Mouse (Mus musculus): ENCODE data around the gene Myo5a. TPM values are rescaled to one million over a fixed set of nuclear protein-coding genes. Genes with fewer than 3 reads are reported as not detected.

Myo5a gene
- polyA plus RNA-seq, 1 experiment from 2014 or later: 42.4 TPM

DNA sequence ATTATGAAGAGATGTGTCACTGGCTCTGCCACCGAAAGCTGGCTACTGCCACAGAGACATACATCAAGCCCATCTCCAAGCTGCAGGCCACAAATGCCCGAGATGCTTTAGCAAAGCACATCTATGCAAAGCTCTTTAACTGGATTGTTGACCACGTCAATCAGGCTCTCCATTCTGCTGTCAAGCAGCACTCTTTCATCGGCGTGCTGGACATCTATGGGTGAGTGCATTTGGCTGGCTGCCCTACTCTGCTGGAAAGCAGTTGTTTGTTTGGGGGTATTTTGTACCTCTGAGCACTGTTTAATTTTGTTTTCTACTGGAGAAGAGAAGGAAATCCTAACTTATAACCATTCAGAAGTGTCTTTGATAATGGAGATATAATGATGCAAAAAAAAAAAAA is 76.1 kb downstream of the Myo5a start:
- Histone ChIP-seq H3K36me3 (peaks cover 27% of the 10 kb centered on the region), H3K4me3 (no peak overlapping the region), H3K4me2 (replicated peaks) (no peak overlapping the region), H3K9me3 (no peaks in the 10 kb centered on the region), H3K4me1 (no peaks in the 10 kb centered on the region), H3K27ac (no peak overlapping the region), H3K9ac (no peak overlapping the region), H3K27me3 (replicated peaks) (no peaks in the 10 kb centered on the region)
- ATAC-seq (ENCODE audit: low FRiP score, low read depth): no peak
- WGBS: 72% methylated on average over 5 of the region's 5 CpGs

DNA sequence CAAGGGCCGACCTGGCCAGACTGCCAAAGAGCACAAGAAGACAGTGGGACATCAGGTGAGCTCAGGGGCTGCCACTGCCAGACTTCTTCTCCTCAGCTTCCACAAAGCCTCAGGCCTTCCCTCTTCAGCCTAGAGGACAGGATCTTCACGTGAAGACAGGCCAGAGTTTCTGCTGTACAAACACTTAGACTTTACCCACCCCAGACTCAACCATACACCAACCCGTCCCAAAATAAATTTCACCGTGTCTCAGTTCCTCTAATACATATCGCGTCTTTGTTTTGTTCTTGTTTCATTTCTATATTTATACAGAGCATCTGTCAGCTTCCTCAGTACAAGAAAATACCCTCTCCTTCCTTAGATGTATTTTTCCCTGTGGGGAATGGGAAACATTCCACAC is 89.7 kb downstream of the Myo5a start:
- Histone ChIP-seq H3K36me3 (peaks cover 40% of the 10 kb centered on the region), H3K9me3 (no peaks in the 10 kb centered on the region), H3K27ac (no peak overlapping the region), H3K27me3 (replicated peaks) (no peaks in the 10 kb centered on the region), H3K4me2 (replicated peaks) (no peak overlapping the region), H3K4me1 (no peaks in the 10 kb centered on the region), H3K9ac (no peak overlapping the region), H3K4me3 (no peak overlapping the region)
- 90% methylated on average over 6 of the region's 6 CpGs for WGBS
- no peak for ATAC-seq (ENCODE audit: low FRiP score, low read depth)

DNA sequence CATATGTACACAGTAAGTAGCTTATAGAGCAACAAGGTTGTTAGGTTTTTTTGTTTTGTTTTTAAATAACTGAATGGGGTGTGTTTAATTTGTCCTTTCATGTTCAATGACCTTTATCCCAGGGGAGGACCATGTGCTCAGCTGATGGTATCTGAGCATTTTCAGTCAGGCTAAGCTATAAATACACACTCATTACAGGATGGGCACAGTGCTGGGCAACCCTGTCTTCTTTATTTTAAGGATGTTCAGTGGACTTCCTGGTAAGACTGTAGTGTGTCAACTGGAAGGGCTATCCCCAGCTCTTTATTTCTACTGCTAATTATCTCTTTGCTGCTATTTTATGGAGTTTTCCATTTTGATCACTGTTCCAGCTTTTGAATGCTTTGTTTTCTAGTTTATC is 92.8 kb downstream of the Myo5a start:
- Histone ChIP-seq H3K4me1 (no peaks in the 10 kb centered on the region), H3K27me3 (replicated peaks) (no peaks in the 10 kb centered on the region), H3K4me2 (replicated peaks) (no peak overlapping the region), H3K9ac (no peak overlapping the region), H3K36me3 (peaks cover 40% of the 10 kb centered on the region), H3K9me3 (no peaks in the 10 kb centered on the region), H3K27ac (no peak overlapping the region), H3K4me3 (no peak overlapping the region)
- no peak for ATAC-seq (ENCODE audit: low FRiP score, low read depth)

DNA sequence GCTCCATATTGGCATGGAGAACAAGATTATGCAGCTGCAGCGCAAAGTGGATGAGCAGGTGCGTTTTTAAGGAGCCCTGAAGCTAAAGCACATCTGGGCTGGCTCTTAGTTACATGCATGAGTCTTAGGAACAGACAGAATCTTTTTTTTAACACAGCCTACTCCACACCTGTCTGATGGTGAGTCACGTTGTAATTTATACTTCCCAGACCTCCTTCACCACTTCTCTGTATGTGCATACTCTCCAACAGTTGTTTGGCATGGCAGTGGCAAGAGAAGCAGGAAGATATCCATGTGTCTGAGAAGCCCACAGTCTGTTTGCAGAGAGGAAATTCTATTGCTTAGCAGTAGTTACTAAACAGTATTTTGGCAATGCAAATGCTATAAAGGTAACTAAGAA is 100.9 kb downstream of the Myo5a start:
- H3K4me3 ChIP-seq: no peak overlapping the region
- WGBS: 92% methylated on average over 3 of the region's 3 CpGs
- H3K9me3 ChIP-seq: no peaks in the 10 kb centered on the region
- H3K9ac ChIP-seq: no peak overlapping the region
- H3K4me1 ChIP-seq: no peaks in the 10 kb centered on the region
- no peaks in the 10 kb centered on the region for H3K27me3 ChIP-seq (replicated peaks)
- no peak overlapping the region for H3K27ac ChIP-seq
- no peak overlapping the region for H3K4me2 ChIP-seq (replicated peaks)
- H3K36me3 ChIP-seq: peaks cover 71% of the 10 kb centered on the region
- ATAC-seq (ENCODE audit: low FRiP score, low read depth): no peak

DNA sequence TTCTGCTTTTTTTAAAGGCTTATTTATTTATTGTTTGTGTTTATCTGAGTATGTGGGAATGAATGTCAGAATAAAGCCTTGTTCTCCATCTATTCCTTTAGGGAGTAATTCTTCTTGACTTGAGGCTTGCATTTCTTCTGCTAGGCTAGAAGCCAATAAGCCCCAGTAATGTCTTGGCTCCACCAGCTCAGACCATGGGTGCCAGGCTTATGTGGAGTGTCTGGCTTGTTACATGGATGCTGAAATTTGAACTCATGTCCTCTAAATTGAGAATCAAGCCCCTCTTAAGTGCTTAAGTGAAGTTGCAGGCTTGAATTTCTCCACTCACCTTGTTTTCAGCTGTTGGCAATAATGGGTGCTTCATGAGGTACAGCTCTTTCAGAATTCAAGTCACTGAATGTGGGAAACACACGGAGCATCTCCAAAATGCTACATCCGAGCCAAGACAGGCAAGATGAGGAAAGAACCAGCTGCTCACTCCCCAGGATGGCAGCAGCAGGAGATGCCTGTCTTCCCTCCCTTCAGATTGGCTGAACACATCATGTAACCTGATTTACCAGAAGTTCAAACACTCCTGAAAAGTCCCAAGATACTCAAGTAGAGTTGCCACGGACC is 116.9 kb downstream of the Myo5a start:
- Histone ChIP-seq H3K4me3 (no peak overlapping the region), H3K27me3 (replicated peaks) (no peaks in the 10 kb centered on the region), H3K36me3 (peaks cover 53% of the 10 kb centered on the region), H3K9ac (no peak overlapping the region), H3K27ac (no peak overlapping the region), H3K4me2 (replicated peaks) (no peak overlapping the region), H3K4me1 (no peaks in the 10 kb centered on the region), H3K9me3 (no peaks in the 10 kb centered on the region)
- 90% methylated on average over 3 of the region's 3 CpGs for WGBS
- ATAC-seq (ENCODE audit: low FRiP score, low read depth): no peak

DNA sequence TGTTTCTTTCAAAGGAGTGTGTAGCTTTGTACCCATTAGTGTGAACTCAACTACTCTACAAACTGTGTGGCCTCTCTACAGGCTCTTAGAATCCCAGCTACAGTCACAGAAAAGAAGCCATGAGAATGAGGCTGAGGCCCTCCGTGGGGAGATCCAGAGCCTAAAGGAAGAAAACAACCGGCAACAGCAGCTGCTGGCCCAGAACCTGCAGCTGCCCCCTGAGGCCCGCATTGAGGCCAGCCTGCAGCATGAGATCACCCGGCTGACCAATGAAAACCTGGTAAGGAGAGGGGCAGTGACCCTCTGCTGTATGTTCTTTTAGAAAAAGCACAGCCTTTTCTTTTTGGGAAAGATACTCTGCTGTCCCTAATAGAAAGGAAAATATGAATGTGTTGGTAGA is 123.0 kb downstream of the Myo5a start:
- Histone ChIP-seq H3K36me3 (peaks cover 31% of the 10 kb centered on the region; the same call in 1 of the 2 replicates), H3K4me1 (no peaks in the 10 kb centered on the region), H3K4me2 (replicated peaks) (no peak overlapping the region), H3K27me3 (replicated peaks) (no peaks in the 10 kb centered on the region), H3K9me3 (no peaks in the 10 kb centered on the region), H3K9ac (no peak overlapping the region), H3K27ac (no peak overlapping the region), H3K4me3 (no peak overlapping the region)
- ATAC-seq (ENCODE audit: low FRiP score, low read depth): no peak
- 57% methylated on average over 4 of the region's 4 CpGs for WGBS

DNA sequence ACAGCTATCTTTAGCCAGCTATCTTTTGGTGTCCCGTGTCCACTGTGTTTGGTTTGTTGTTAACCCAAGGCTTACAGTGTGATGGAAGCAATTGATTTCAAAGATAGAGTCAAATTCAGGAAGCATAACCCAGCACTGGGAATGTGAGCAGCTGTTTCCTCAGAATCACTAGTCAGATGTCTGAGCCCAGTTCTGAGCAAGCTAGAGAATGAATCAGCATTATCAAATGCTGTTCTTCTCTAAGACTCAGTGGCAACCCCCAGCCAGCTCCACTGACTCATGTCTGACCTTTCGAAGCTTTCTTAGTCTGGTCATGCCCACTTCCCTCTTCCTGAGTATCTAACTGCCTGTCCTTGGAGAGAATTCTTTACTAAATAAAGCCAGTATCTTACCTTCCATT is 125.5 kb downstream of the Myo5a start:
- WGBS: 71% methylated on average over 2 of the region's 2 CpGs
- Histone ChIP-seq H3K4me1 (no peaks in the 10 kb centered on the region), H3K4me3 (no peak overlapping the region), H3K27ac (no peak overlapping the region), H3K36me3 (peaks cover 36% of the 10 kb centered on the region), H3K9me3 (no peaks in the 10 kb centered on the region), H3K4me2 (replicated peaks) (no peak overlapping the region), H3K9ac (no peak overlapping the region), H3K27me3 (replicated peaks) (no peaks in the 10 kb centered on the region)
- no peak for ATAC-seq (ENCODE audit: low FRiP score, low read depth)

DNA sequence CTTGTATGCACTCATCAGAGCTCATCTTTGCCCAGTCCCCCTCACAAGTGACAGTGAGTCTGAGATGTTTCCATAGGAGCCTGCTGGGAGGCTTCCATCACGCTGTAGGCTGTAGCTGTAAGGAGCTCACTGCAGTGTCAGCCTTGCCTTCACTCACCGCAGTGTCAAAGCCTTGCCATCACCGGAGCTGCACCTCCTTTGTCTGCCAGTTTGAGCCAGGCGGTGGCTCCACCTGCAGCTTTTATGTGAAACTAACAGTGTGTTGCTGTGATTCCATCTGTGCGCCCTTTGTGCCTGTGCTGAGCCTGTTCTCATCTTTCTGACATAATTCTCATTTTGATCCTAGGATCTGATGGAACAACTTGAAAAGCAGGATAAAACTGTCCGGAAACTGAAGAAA is 126.5 kb downstream of the Myo5a start:
- H3K4me1 ChIP-seq: no peaks in the 10 kb centered on the region
- 58% methylated on average over 6 of the region's 6 CpGs for WGBS
- peaks cover 45% of the 10 kb centered on the region for H3K36me3 ChIP-seq
- no peaks in the 10 kb centered on the region for H3K27me3 ChIP-seq (replicated peaks)
- H3K27ac ChIP-seq: no peak overlapping the region
- no peak for ATAC-seq (ENCODE audit: low FRiP score, low read depth)
- H3K4me3 ChIP-seq: no peak overlapping the region
- H3K9ac ChIP-seq: no peak overlapping the region
- no peaks in the 10 kb centered on the region for H3K9me3 ChIP-seq
- no peak overlapping the region for H3K4me2 ChIP-seq (replicated peaks)

DNA sequence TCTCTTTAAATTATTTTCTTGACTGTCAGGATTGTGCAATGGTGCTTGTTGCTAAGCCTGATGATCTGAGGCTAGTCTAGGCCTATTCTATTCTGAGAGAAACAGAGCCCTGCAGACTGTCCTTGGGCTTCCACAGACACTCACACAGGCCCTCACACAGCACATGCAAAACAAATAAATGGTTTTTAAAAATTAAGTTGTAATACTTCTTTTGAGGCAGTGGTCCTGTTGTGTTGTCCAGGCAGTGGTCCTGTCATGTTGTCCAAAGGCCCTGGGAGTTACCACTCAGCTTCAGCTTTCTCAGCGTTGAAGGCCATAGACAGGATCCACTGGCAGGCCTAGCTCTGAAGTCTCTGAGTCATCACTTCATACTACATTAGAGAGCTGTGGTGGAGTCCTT is 130.7 kb downstream of the Myo5a start:
- Histone ChIP-seq H3K36me3 (peaks cover 59% of the 10 kb centered on the region), H3K27ac (no peak overlapping the region)

DNA sequence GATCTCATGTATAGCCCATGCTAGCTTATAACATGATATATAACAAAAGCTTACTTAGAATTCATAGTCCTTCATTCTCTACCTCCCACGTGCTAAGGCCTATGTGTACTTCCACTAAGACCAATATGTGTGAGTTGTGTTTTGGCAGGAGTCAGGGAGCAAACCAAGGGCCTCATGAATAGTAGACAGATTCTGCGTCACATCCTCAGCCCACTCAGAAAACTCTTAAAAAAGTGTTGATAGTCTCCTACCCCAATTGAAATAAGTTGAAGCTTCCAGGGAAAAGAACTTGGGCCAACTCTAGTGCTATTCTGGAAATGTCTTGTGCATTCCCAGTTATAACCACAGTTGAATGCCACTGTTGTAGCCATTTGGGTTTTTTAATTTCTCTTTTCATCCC is 131.2 kb downstream of the Myo5a start:
- no peak overlapping the region for H3K9ac ChIP-seq
- no peak overlapping the region for H3K4me2 ChIP-seq (replicated peaks)
- no peaks in the 10 kb centered on the region for H3K27me3 ChIP-seq (replicated peaks)
- 97% methylated on average over 2 of the region's 2 CpGs for WGBS
- H3K27ac ChIP-seq: no peak overlapping the region
- peaks cover 59% of the 10 kb centered on the region for H3K36me3 ChIP-seq
- H3K9me3 ChIP-seq: no peaks in the 10 kb centered on the region
- no peaks in the 10 kb centered on the region for H3K4me1 ChIP-seq
- no peak for ATAC-seq (ENCODE audit: low FRiP score, low read depth)
- no peak overlapping the region for H3K4me3 ChIP-seq

More for the DNA sequence above, 130.7 kb downstream of the Myo5a start:
- H3K9me3 ChIP-seq: no peaks in the 10 kb centered on the region
- H3K4me2 ChIP-seq (replicated peaks): no peak overlapping the region
- H3K4me3 ChIP-seq: no peak overlapping the region
- no peak overlapping the region for H3K9ac ChIP-seq
- WGBS: 100% methylated on average over 1 of the region's 1 CpGs
- no peaks in the 10 kb centered on the region for H3K4me1 ChIP-seq
- H3K27me3 ChIP-seq (replicated peaks): no peaks in the 10 kb centered on the region
- no peak for ATAC-seq (ENCODE audit: low FRiP score, low read depth)

DNA sequence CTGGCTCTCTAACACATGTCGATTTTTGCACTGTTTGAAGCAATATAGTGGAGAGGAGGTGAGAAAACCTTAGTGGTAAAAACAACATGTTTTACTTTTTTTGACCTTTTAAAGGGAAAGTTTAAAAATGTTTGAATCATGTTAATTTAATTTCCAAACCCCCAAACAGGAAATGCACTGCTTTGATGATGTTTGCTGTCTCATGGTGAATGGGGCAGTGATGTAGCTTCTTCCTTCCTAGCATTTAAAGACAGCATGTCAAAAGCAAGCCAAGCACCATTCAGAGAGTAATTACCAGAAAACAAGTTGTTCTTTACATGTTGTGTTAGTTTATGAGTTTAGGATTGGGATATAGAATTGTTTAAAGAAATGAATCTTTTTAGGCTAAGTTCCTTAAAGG is 138.4 kb downstream of the Myo5a start:
- no peaks in the 10 kb centered on the region for H3K4me1 ChIP-seq
- no peak overlapping the region for H3K27ac ChIP-seq
- H3K27me3 ChIP-seq (replicated peaks): no peaks in the 10 kb centered on the region
- ATAC-seq (ENCODE audit: low FRiP score, low read depth): no peak
- H3K4me3 ChIP-seq: no peak overlapping the region
- H3K9me3 ChIP-seq: no peaks in the 10 kb centered on the region
- WGBS: 81% methylated on average over 1 of the region's 1 CpGs
- no peak overlapping the region for H3K4me2 ChIP-seq (replicated peaks)
- no peak overlapping the region for H3K9ac ChIP-seq
- H3K36me3 ChIP-seq: peaks cover 52% of the 10 kb centered on the region

DNA sequence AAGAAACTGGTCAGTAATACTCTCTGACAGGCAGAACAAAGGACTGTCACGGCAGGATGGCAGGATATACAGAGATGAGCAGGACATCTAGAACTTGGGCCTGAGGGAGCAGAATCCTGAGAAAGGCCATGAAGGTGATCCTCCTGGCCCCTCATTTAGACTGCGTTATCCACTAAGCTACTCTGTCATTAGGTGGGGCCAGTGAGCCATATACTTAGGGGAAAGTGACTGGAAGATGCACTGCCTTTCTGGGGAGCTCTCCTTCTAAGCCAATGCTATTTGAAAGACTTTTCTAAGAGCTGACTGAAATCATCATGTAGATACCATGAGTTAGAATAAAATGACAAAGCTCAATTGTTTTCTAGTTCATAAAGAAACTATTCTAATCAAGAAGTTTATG is 139.5 kb downstream of the Myo5a start:
- H3K27ac ChIP-seq: no peak overlapping the region
- ATAC-seq (ENCODE audit: low FRiP score, low read depth): no peak
- no peaks in the 10 kb centered on the region for H3K4me1 ChIP-seq
- H3K9me3 ChIP-seq: no peaks in the 10 kb centered on the region
- H3K36me3 ChIP-seq: peaks cover 52% of the 10 kb centered on the region
- H3K4me3 ChIP-seq: no peak overlapping the region
- H3K4me2 ChIP-seq (replicated peaks): no peak overlapping the region
- 73% methylated on average over 2 of the region's 2 CpGs for WGBS
- H3K27me3 ChIP-seq (replicated peaks): no peaks in the 10 kb centered on the region
- H3K9ac ChIP-seq: no peak overlapping the region

DNA sequence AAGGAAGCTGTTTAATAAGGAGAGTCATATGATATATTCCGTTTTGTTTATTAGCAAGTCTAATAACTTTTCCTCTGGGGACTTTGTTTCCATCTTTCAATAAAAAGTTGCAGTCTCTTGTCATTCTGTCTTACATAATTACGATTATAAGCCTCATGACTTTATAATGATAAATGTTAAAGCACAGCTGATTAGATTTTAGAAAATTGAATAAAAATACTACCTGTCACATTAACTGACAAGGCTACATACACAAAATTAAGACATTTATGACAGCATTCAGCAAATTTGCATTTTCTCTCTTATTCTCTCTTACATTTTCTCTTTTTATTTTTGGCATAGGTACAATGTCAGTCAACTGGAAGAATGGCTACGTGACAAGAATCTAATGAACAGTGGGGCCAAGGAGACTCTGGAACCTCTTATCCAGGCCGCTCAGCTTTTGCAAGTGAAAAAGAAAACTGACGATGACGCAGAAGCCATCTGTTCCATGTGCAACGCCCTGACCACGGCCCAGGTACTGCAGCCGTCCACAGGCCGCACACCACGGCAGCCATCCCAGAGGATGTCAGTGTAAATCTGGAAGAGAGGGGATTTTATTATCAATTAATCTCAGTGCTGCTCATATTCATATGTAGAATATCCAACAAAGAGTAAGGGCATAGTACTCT is 144.1 kb downstream of the Myo5a start:
- no peak for ATAC-seq (ENCODE audit: low FRiP score, low read depth)
- Histone ChIP-seq H3K9ac (no peak overlapping the region), H3K9me3 (no peaks in the 10 kb centered on the region), H3K36me3 (peaks cover 63% of the 10 kb centered on the region), H3K27me3 (replicated peaks) (no peaks in the 10 kb centered on the region), H3K4me3 (no peak overlapping the region), H3K4me2 (replicated peaks) (no peak overlapping the region), H3K27ac (no peak overlapping the region), H3K4me1 (no peaks in the 10 kb centered on the region)
- WGBS: 90% methylated on average over 11 of the region's 11 CpGs
